Mouse (Mus musculus): ENCODE measurements at regions not wholly inside any gene's neighbourhood (a gene's known extent, or its start where the extent isn't known, plus 50 kb on each side); places are given as distances from the start of the nearest gene placed in this dataset.
"Not testable (repeated sequence)": the region's sequence is repeated elsewhere in the genome, so short reads cannot be mapped to it uniquely, and the experiment has no call there.

GRCm38 (mm10) chr3:15016621-15017020 is 130.5 kb downstream of the Car2 start:
- DNase-seq (ENCODE audit: low spot score), result no peak

- DNase-seq (ENCODE audit: low spot score), result no peak
Observed at GRCm38 (mm10) chr3:15022773-15023172, 136.7 kb downstream of the Car2 start.

GRCm38 (mm10) chr3:15040866-15041528 is 154.9 kb downstream of the Car2 start:
- DNase-seq (ENCODE audit: low spot score), result no peak

GRCm38 (mm10) chr3:15053968-15054367 is 167.9 kb downstream of the Car2 start:
- no peak for DNase-seq (ENCODE audit: low spot score)

GRCm38 (mm10) chr3:15055516-15056256 is 169.6 kb downstream of the Car2 start:
- not testable (repeated sequence) for DNase-seq (ENCODE audit: low spot score)

- DNase-seq (ENCODE audit: low spot score), result not testable (repeated sequence)
Observed at GRCm38 (mm10) chr3:15056788-15057585, 170.9 kb downstream of the Car2 start.

DNA sequence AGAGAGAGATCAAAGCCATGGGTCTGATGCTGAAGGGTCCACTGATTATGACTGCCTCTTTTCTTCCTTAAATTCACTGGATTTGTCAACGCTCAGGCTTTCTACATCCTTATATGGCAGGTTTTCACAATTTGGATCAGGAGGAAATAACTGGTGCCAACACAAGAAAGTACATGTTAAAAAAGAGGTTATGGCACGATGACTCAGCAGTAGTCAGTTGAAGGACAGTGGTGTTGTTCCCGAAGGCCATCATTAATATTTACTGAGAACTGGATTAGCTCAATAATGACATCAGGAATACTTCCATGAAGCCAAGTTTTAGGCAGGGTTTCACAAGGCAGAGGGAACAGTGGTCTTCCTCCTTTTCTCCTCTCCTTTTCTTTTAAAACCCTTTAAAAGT is 179.6 kb downstream of the Car2 start:
- no peak for DNase-seq (ENCODE audit: low spot score)

GRCm38 (mm10) chr3:15068256-15068655 is 182.2 kb downstream of the Car2 start:
- DNase-seq (ENCODE audit: low spot score), result no peak

- no peak for DNase-seq (ENCODE audit: low spot score)
Observed at GRCm38 (mm10) chr3:15071030-15071883, 185.2 kb downstream of the Car2 start.

DNA sequence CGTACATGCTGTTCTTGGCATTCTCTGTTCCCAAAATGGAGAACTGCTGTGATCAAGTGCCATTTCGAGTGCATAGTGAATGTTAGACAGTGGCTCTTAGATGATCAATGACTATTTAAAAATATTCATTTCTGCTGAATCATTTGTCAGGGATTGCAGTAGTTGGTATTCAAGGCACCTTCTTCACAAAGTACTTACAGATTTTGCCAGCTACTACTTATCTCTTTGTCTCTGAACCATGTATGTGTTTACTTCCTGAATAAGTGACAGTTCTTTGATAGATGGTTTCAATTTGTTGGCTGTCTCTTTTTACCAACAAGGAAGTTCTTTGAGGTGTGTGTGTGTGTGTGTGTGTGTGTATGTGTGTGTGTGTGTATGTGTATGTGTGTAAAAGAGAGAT is 187.3 kb downstream of the Car2 start:
- no peak for DNase-seq (ENCODE audit: low spot score)

DNA sequence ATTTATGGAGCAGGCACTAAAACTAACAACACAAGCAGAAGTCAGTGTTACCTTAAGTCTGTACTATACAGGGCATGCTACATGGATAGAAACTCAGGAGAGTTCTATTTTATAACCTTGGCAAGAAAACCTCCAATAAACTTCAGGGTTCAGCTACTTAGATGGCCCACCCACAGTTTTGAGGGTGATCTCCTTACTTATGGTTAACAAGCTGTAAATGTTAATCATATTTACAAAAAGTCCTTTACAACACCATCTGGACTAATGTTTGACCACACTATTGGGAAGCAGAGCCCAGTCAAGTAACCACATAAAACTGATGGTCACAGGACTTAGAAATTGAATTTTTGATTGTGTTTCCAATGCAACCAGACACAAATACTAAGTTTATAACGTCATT is 187.8 kb downstream of the Car2 start:
- no peak for DNase-seq (ENCODE audit: low spot score)

DNA sequence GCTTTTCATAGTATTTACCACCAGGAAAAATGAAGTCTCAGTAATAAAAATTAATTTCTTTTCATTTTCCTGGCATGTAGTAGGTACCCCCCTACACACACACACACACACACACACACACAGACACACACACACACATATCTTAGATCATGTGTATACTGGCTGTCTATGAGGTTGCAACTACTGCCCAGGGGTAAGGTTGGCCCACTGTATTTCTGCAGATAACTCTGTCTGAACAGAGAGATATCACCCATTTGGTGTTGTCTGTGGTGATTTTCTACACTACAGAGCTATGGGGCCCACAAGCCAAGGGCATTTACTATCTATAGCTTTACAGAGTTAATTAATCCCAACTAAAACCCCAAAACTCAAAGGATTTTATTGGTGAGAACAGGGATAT is 188.9 kb downstream of the Car2 start:
- DNase-seq (ENCODE audit: low spot score), result no peak

- DNase-seq (ENCODE audit: low spot score), result no peak
Observed at GRCm38 (mm10) chr3:15090124-15090523, 204.1 kb downstream of the Car2 start.

- no peak for DNase-seq (ENCODE audit: low spot score)
Observed at GRCm38 (mm10) chr3:15098206-15098817, 212.2 kb downstream of the Car2 start.

DNA sequence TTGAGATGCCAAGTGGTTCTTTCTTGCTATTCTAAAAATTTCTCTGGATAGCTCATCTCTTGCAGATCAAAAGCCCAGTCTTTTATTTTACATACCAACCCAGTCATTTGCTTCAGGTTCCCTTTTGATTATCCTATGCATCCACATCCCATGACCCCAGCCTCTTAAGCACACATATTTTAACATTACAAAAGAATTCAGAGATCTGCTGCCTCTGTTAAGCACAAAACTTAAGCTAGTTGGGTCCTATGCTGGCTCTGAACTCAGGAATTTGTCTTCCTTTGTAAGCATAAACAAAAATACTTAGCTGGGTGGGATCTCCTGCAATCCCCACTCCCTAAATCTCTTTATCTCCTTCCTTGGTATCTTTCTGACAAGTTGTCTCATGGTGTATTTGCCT is 212.9 kb downstream of the Car2 start:
- no peak for DNase-seq (ENCODE audit: low spot score)

DNA sequence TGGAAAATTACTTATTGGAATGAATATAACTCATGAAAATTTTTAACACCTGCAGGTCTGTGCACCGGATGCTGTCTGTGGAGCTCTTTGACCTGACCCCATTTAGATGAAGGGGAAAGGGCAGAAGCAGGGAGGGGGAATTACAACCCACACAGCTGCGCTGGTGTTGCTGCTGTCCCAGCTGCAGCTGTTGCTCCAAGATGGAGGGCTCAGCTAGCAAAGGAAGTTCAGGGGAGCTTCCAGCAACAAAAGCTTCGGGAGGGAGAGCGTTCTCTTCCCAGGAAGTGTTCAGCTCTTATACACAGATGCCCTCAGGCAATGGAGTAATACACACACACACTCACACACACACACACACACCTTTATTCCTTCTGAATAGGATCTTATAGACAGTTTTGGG is 219.6 kb downstream of the Car2 start:
- DNase-seq (ENCODE audit: low spot score), result no peak

DNA sequence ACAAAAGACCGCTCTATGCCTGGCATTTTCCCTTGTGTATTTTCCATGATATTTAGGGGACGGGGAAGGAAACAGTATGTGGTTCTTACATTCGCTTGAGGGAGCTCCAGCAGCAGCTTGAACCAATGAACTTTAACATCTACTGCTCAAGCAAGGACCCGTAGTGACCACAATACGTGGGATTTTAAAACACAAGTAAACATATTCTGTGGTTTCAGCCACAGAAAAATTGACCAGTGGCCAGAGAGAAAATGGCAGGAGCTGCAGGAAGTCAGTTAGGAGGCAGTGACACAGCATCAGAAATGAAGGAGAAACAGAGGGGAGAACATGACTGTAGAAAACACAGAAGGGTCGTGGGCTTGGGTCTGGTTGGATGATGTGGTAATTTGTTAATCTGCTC is 220.2 kb downstream of the Car2 start:
- no peak for DNase-seq (ENCODE audit: low spot score)

- DNase-seq (ENCODE audit: low spot score), result no peak
Observed at GRCm38 (mm10) chr3:15107301-15107700, 221.2 kb downstream of the Car2 start.

DNA sequence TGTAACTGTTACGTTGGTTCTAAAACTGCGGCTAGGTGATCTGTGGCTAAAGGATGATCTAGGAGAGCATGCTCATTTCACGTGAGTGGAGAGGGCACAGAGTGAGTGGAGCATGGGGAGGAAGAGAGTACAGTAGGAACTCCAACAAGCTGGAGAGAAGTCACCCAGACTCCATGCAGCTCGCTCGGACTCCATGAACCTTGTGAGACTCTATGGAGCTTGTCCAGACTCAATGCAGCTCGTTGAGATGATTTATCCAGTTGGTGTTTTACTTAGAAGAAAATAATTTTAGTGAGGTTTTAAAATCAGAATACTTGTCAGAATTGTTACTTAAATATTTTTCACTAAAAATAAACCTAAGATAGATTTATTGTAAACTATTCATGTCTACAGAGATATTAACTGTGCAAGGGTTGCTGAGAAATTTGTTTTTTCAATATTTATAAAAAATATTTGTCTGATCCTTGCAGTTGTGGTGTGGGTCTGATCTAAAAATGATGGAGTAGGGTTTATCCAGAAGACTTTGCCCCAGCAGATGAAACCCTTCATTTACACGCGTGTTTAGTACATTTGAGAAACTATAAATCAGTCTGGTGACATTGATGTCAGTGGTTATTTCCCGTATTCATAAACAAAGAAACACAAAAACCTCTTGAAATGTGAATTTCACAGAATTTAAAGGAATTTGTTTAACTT is 222.3 kb downstream of the Car2 start:
- no peak for DNase-seq (ENCODE audit: low spot score)

GRCm38 (mm10) chr3:15110037-15110748 is 221.9 kb downstream of the Gm9733 start:
- no peak for DNase-seq (ENCODE audit: low spot score)

All from testis, postnatal 14 days (tissue).